Mouse (Mus musculus): ENCODE measurements around the gene Gm9918.

Gene Gm9918

GRCm38 (mm10) chr15:102245461-102245881 lies 24.9 kb upstream of the Gm9918 start:
- peak in 1 of 2 experiments; percentile 31 for DNase-seq (ENCODE audit: low spot score in 2 of 2)

GRCm38 (mm10) chr15:102245891-102246741 lies 24.2 kb upstream of the Gm9918 start:
- peak; percentile 72 to 76 for DNase-seq (ENCODE audit: low spot score in 2 of 2)

- peak; percentile 85 to 89 for DNase-seq (ENCODE audit: low spot score in 2 of 2)
Measured at GRCm38 (mm10) chr15:102246866-102247251, 23.5 kb upstream of the Gm9918 start.

- DNase-seq (ENCODE audit: low spot score in 2 of 2), result peak in 1 of 2 experiments; percentile 38
Measured at GRCm38 (mm10) chr15:102247252-102248130, 22.9 kb upstream of the Gm9918 start.

GRCm38 (mm10) chr15:102248131-102248811 lies 22.1 kb upstream of the Gm9918 start:
- no peak for DNase-seq (ENCODE audit: low spot score in 2 of 2)

- DNase-seq (ENCODE audit: low spot score in 2 of 2), result no peak
Measured at GRCm38 (mm10) chr15:102248812-102249191, 21.6 kb upstream of the Gm9918 start.

- no peak for DNase-seq (ENCODE audit: low spot score in 2 of 2)
Measured at GRCm38 (mm10) chr15:102249251-102249691, 21.1 kb upstream of the Gm9918 start.

GRCm38 (mm10) chr15:102249967-102250366 lies 20.4 kb upstream of the Gm9918 start:
- no peak for DNase-seq (ENCODE audit: low spot score in 2 of 2)

- DNase-seq (ENCODE audit: low spot score in 2 of 2), result no peak
Measured at GRCm38 (mm10) chr15:102250521-102250920, 19.8 kb upstream of the Gm9918 start.

- no peak for DNase-seq (ENCODE audit: low spot score in 2 of 2)
Measured at GRCm38 (mm10) chr15:102255547-102256255, 14.7 kb upstream of the Gm9918 start.

- DNase-seq (ENCODE audit: low spot score in 2 of 2), result peak; percentile 35 to 40
Measured at GRCm38 (mm10) chr15:102256431-102257201, 13.7 kb upstream of the Gm9918 start.

GRCm38 (mm10) chr15:102257202-102258075 lies 12.9 kb upstream of the Gm9918 start, which contains the start of gene Rarg:
TSS of gene Rarg (minus strand) at chr15:102257517.
- DNase-seq (ENCODE audit: low spot score in 2 of 2), result peak in 1 of 2 experiments; percentile 25

- peak; percentile 38 to 51 for DNase-seq (ENCODE audit: low spot score in 2 of 2)
Measured at GRCm38 (mm10) chr15:102258076-102258470, 12.3 kb upstream of the Gm9918 start.

- no peak for DNase-seq (ENCODE audit: low spot score in 2 of 2)
Measured at GRCm38 (mm10) chr15:102258581-102259253, 11.6 kb upstream of the Gm9918 start.

- peak; percentile 42 to 65 for DNase-seq (ENCODE audit: low spot score in 2 of 2)
Measured at GRCm38 (mm10) chr15:102262582-102262981, 7.8 kb upstream of the Gm9918 start.

- no peak for DNase-seq (ENCODE audit: low spot score in 2 of 2)
Measured at GRCm38 (mm10) chr15:102263037-102263436, 7.3 kb upstream of the Gm9918 start.

- DNase-seq (ENCODE audit: low spot score in 2 of 2), result no peak
Measured at GRCm38 (mm10) chr15:102265548-102265947, 4.8 kb upstream of the Gm9918 start.

- no peak for DNase-seq (ENCODE audit: low spot score in 2 of 2)
Measured at GRCm38 (mm10) chr15:102271441-102271840, 1.1 kb downstream of the Gm9918 start.
